Mouse (Mus musculus) hindbrain, embryonic 11.5 days (tissue): ENCODE measurements around the gene Slc27a3. TPM values are rescaled to one million over a fixed set of nuclear protein-coding genes. Genes with fewer than 3 reads are reported as not detected.

Experiments used
- ATAC-seq: fragments of 200-750 bp; cut with Nextera tagmentation; 2 replicates; pipeline ENCODE4 v1.8.0; 2017; ENCODE audit warnings: mild to moderate bottlenecking, moderate TSS enrichment, moderate library complexity; ENCODE audit not compliant: low FRiP score
- DNase-seq: peaks from one replicate; pipeline ENCODE4 v3.0.0-alpha.2; 2015; ENCODE audit warnings: low spot score
- H3K27ac ChIP-seq: fragments of 300-500 bp; sonication (generic); 2 replicates; pipeline ENCODE4 v1.5.1; 2014; ENCODE audit warnings: mild to moderate bottlenecking, low read depth, low read length
- H3K27me3 ChIP-seq: fragments of 300-500 bp; sonication (generic); 2 replicates; pipeline ENCODE4 v1.6.1; 2014; ENCODE audit warnings: mild to moderate bottlenecking, low read length, moderate library complexity, mixed read lengths; ENCODE audit not compliant: control insufficient read depth, insufficient read depth
- H3K36me3 ChIP-seq: fragments of 300-500 bp; sonication (generic); 2 replicates; pipeline ENCODE4 v1.6.1; 2014; ENCODE audit warnings: mild to moderate bottlenecking, low read length, moderate library complexity, mixed read lengths; ENCODE audit not compliant: control insufficient read depth, insufficient read depth
- H3K4me1 ChIP-seq: fragments of 300-500 bp; sonication (generic); replicated peaks from 2 replicates; pipeline ENCODE4 v1.6.1; 2014; ENCODE audit warnings: low read length, mixed read lengths; ENCODE audit not compliant: control insufficient read depth, insufficient read depth
- H3K4me2 ChIP-seq: fragments of 300-500 bp; sonication (generic); replicated peaks from 2 replicates; pipeline ENCODE4 v1.6.1; 2014; ENCODE audit warnings: mild to moderate bottlenecking, low read depth, low read length
- H3K4me3 ChIP-seq: fragments of 300-500 bp; sonication (generic); 2 replicates; pipeline ENCODE4 v1.5.1; 2014; ENCODE audit warnings: low read depth, low read length
- H3K9ac ChIP-seq: fragments of 300-500 bp; sonication (generic); 2 replicates; pipeline ENCODE4 v1.6.1; 2014; ENCODE audit warnings: low read depth, low read length
- H3K9me3 ChIP-seq: fragments of 300-500 bp; sonication (generic); 2 replicates; pipeline ENCODE4 v1.6.1; 2016; ENCODE audit warnings: low read length; ENCODE audit not compliant: control insufficient read depth
- WGBS: fragments of 180-500 bp; shearing (Covaris S2); extraction: QIAGEN DNeasy Blood & Tissue Kit; methylation state at CpG from one replicate; pipeline ENCODE4 v1.1.7; 2014; 5-methylcytosine and 5-hydroxymethylcytosine counted together
- polyA plus RNA-seq: library from polyadenylated mRNA; unstranded; fragments of >200 nt; fragmentation: Nextera tagmentation; extraction: Ambion mirVana; gene quantifications from 2 replicates; pipeline ENCODE4 v1.2.1, GENCODE M21; 2014

Gene Slc27a3
- polyA plus RNA-seq, 1 experiment from 2014 or later = 14.8 TPM

DNA sequence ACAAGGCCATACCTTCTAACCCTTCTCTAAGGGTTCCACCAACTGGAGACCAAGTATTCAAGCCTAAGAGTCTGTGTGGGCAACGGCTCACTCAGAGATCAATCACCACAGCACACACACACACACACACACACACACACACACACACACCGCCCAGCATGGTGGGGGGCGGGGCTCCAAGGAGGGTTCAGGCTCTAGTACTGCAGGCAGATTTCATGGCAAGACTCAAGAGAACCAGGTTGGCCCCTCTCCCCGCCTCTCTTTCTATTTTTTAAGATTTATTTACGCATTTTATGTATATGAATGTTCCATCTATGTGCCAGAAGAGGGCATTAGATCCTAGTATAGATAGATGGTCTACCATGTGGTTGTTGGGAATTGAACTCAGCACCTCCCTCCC is 16.9 kb downstream of the Slc27a3 start:
- peaks cover 4% of the 10 kb centered on the region; the same call in 1 of the 2 replicates for H3K4me1 ChIP-seq
- H3K36me3 ChIP-seq = no peaks in the 10 kb centered on the region
- 63% methylated on average over 5 of the region's 5 CpGs for WGBS
- H3K9ac ChIP-seq = no peak overlapping the region
- H3K4me2 ChIP-seq = no peak overlapping the region
- H3K27me3 ChIP-seq = no peaks in the 10 kb centered on the region
- H3K9me3 ChIP-seq = no peaks in the 10 kb centered on the region
- no peak overlapping the region for H3K27ac ChIP-seq
- no peak for ATAC-seq
- DNase-seq = no peak
- H3K4me3 ChIP-seq = no peak overlapping the region

DNA sequence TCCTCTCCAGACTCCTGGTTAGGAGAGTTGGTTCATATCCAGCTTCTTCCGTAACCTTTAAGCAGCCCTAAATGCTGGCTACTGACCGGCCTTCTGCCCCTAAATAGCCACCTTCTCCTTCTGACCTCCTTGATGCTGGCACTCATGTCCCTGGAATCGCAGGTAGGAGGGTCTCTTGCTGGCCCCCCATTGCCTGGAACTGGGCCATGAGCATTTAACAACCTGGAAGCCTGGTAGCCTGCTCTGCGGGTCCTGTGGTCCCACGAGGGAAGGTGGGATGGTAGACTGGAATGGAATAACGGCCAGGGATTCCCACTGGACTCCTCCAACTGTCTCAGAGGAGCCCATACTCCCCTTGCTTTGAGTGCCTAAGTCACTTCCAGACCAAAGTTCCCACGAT is 17.9 kb downstream of the Slc27a3 start:
- H3K4me3 ChIP-seq = no peak overlapping the region
- DNase-seq (no peak), ATAC-seq (no peak)
- no peak overlapping the region for H3K9ac ChIP-seq
- H3K36me3 ChIP-seq = no peaks in the 10 kb centered on the region
- no peak overlapping the region for H3K4me2 ChIP-seq
- peaks cover 4% of the 10 kb centered on the region; the same call in 1 of the 2 replicates for H3K4me1 ChIP-seq
- H3K27me3 ChIP-seq = no peaks in the 10 kb centered on the region
- H3K27ac ChIP-seq = no peak overlapping the region
- WGBS = 76% methylated on average over 7 of the region's 7 CpGs
- no peaks in the 10 kb centered on the region for H3K9me3 ChIP-seq

DNA sequence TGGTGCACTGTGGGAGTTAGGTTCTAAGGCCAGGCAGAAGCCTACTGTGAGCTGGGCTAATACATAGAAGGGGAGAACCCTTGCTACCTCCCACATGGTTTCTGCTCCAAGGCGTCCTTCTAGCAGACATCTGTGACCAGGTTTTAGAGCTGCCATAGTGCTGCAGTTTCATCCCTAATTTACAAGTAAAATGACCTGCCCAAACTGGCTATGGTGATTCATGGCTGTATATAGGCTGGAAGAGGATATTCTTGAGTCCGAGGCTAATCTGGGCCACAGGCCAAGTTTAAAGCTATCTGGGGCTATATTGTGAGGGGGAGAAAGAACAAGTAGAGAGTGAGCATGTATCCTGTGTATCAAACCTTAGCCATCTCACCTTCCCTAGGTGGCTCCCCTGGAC is 20.7 kb downstream of the Slc27a3 start:
- Histone ChIP-seq H3K4me3 (no peak overlapping the region), H3K4me2 (no peak overlapping the region), H3K9me3 (no peaks in the 10 kb centered on the region), H3K4me1 (no peaks in the 10 kb centered on the region), H3K27me3 (no peaks in the 10 kb centered on the region), H3K27ac (no peak overlapping the region), H3K36me3 (no peaks in the 10 kb centered on the region), H3K9ac (no peak overlapping the region)
- DNase-seq (no peak), ATAC-seq (no peak)
- WGBS = 71% methylated on average over 2 of the region's 2 CpGs

DNA sequence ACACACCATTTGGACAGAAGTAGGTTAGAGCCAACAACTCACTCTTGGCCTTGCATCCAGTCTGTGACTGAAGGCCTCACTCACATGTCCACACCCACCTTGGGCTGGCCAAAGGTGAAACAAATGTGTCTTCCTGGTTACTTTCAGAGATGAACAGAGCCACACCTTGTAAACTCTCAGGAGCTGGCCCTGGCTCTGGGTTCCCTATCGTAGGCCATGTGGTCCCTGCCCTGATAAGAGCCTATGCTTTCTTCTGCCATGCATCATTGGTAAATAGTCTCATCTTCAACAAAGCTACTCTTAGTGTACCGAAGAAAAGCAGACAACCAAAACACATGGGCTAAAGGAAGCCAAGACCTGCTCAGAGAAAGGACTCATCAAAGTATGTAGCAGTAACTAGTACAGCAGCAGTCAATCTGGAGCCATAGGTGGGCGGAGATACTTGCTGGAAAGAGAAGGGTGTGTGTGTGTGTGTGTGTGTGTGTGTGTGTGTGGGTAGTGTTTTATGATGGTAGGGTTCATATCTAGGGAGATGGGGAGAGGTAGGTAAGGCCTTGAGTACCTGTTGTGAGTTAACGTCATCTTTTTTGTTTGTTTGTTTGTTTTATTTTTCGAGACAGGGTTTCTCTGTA is 22.6 kb downstream of the Slc27a3 start:
- DNase-seq (no peak), ATAC-seq (no peak)
- Histone ChIP-seq H3K27ac (no peak overlapping the region), H3K9ac (no peak overlapping the region), H3K36me3 (no peaks in the 10 kb centered on the region), H3K9me3 (no peaks in the 10 kb centered on the region), H3K4me3 (no peak overlapping the region), H3K4me2 (no peak overlapping the region), H3K27me3 (no peaks in the 10 kb centered on the region), H3K4me1 (no peaks in the 10 kb centered on the region)
- 96% methylated on average over 5 of the region's 5 CpGs for WGBS

DNA sequence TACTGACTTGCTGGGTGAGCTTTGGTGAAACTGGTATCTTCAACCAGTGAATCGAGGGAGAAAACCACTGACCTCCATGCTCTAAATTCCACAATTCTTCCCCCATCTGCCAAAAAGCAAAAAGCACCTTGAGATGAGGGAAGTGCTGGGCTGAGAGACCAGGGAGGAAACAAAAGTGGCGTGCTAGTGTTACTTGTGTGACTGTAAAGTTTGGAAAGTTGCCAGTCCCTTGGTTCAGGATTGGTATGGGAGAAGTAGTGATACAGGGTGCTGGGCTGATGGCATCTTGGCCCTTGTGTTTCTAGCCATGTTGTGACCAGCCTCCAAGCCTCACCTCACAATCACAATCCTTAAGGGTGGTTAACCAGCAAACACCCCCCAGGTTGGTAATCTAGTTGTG is 27.4 kb downstream of the Slc27a3 start:
- no peaks in the 10 kb centered on the region for H3K4me1 ChIP-seq
- H3K27ac ChIP-seq = no peak overlapping the region
- no peaks in the 10 kb centered on the region for H3K9me3 ChIP-seq
- H3K4me3 ChIP-seq = no peak overlapping the region
- DNase-seq (no peak), ATAC-seq (no peak)
- 0 out of 2 replicates have a peak, but pooled peaks cover 3% of the 10 kb centered on the region for H3K36me3 ChIP-seq
- H3K9ac ChIP-seq = no peak overlapping the region
- no peaks in the 10 kb centered on the region for H3K27me3 ChIP-seq
- no peak overlapping the region for H3K4me2 ChIP-seq
- 91% methylated on average over 2 of the region's 2 CpGs for WGBS

DNA sequence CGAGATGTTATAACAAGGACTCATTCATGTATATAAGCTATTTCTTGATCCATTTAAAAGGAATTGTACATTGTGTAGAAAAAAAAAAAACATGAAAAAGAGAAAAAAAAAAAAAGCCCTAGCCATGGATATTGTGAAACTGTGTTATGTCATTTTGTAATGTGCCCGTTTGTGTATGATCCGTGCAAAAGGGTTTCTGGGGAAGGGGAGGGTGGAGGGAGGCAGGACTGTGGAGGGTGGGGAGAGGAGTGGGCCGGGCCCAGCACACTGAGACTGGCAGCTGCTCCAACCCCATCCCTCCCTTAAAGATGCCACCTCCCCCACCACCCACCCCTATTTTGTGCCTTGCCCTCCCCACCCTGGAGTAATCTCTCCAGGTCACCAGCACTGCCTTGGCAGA is 28.3 kb downstream of the Slc27a3 start:
- Histone ChIP-seq H3K27me3 (no peaks in the 10 kb centered on the region), H3K4me2 (no peak overlapping the region), H3K4me1 (no peaks in the 10 kb centered on the region), H3K9ac (no peak overlapping the region), H3K36me3 (0 out of 2 replicates have a peak, but pooled peaks cover 3% of the 10 kb centered on the region), H3K4me3 (no peak overlapping the region), H3K9me3 (no peaks in the 10 kb centered on the region), H3K27ac (no peak overlapping the region)
- no peak for ATAC-seq
- 88% methylated on average over 4 of the region's 4 CpGs for WGBS
- no peak for DNase-seq

DNA sequence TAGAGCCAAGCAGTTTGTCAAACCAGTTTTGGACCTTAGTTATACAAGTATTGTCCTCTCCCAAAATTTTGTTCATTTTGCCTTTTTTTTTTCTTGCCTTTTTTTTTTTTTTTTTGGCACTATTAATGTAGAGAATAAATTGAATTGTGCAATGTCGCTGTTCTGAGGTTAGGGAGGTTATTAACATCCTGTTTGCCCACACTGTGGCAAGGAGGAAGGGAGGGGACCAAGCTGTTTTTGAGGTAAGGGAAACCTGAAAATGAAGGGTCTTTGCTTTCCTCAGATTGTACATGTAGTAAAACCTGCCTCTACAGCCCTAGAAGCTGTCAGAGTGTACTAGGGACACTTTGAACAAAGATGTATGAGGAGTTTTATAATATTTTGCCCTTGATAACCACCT is 30.5 kb downstream of the Slc27a3 start:
- Histone ChIP-seq H3K4me2 (no peak overlapping the region), H3K4me3 (no peak overlapping the region), H3K9ac (no peak overlapping the region), H3K9me3 (no peaks in the 10 kb centered on the region), H3K27me3 (no peaks in the 10 kb centered on the region), H3K4me1 (no peaks in the 10 kb centered on the region), H3K27ac (no peak overlapping the region), H3K36me3 (peaks cover 9% of the 10 kb centered on the region; the same call in 1 of the 2 replicates)
- DNase-seq (no peak), ATAC-seq (no peak)
- WGBS = 95% methylated on average over 1 of the region's 1 CpGs

DNA sequence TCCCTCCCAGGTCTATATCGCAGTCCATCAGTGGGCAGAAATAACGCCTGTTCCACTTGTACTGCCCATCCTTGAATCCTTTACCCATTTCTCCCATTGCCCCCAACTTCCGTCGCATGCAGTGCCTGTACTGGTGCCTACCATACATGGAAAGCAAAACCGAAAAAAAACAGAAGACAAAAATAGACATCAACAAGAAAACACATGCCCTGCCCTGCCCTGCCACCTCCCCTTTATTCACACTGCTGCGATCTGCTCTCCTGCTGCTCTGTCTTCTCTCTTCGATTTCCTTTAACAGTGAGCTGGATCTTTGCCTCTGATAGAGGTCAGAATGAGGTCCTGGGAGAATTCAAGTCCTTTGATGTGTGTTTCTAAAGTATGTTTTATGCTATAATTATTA is 31.8 kb downstream of the Slc27a3 start:
- ATAC-seq = no peak
- Histone ChIP-seq H3K27me3 (no peaks in the 10 kb centered on the region), H3K27ac (no peak overlapping the region), H3K4me2 (no peak overlapping the region), H3K4me1 (no peaks in the 10 kb centered on the region), H3K9me3 (no peaks in the 10 kb centered on the region), H3K4me3 (no peak overlapping the region), H3K9ac (no peak overlapping the region), H3K36me3 (peaks cover 11% of the 10 kb centered on the region; the same call in 1 of the 2 replicates)
- no peak for DNase-seq
- 94% methylated on average over 7 of the region's 7 CpGs for WGBS

DNA sequence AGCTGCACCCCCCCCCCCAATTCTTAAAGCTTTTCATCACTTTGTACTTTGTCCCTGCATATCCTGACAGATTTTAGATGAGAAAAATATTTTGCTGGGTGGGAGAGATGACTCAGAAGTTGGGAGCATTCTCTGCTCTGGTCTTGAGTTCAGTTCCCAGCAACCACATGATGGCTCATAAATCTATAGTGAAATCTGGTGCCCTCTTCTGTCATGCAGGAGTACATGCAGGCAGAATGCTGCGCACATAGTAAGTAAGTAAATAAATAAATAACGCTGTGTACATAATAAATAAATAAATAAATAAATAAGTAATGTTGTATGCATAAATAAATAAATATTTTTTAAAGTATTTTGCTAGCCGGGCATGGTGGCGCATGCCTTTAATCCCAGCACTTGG is 41.9 kb downstream of the Slc27a3 start:
- Histone ChIP-seq H3K4me1 (no peaks in the 10 kb centered on the region), H3K4me3 (no peak overlapping the region), H3K36me3 (peaks cover 14% of the 10 kb centered on the region; the same call in 1 of the 2 replicates), H3K9me3 (no peaks in the 10 kb centered on the region), H3K27ac (no peak overlapping the region), H3K9ac (no peak overlapping the region), H3K27me3 (no peaks in the 10 kb centered on the region), H3K4me2 (no peak overlapping the region)
- DNase-seq (no peak), ATAC-seq (no peak)
- 94% methylated on average over 4 of the region's 4 CpGs for WGBS
